Mouse (Mus musculus): ENCODE results near the gene Nmd3.

Nmd3 gene

DNA sequence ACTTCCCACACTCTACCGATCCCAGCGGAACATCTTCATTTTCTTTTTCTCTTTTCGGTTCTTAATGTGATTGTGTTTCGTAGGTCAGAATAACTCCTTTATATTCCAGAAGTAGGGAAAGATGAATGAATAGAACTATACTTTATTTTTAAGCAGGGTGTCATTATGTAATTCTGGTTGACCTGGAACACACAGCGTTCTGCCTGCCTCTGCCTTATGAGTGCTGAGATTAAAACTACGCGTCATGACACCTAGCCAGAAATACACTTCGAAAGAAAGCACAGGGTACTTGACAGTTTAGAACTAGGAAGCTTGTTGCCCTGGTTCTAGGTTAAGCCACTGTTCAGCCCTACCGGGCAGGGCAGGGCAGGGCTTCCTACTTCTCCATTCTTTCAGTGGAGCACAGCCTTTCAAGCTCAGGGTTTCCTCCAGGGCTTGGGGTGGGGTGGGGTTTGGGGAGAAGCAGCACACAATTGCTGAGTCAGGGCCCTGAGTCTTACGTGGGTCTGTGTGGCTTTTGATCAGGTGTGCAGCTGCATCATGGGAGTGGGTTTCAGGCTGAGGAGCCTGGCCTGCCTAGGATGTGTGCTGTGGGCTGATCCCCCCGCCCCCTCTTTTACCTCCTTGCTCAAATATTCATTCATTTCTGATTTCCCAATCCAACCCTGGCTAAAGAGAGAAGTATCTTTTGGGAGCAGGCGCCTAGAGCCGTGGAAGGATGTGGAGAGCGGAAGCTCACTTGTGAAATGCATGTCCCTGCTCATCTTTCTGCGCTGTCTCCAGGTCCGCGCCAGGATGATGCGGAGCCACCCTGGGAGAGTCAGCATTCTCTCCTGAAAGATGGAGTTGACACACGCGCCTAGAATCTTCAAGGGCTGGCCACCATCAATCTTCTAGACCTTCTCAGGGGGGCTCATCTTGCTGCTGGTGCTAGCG lies 42.1 kb downstream of the Nmd3 start:
- DNase-seq (ENCODE audit: low spot score in 2 of 2): no peak

DNA sequence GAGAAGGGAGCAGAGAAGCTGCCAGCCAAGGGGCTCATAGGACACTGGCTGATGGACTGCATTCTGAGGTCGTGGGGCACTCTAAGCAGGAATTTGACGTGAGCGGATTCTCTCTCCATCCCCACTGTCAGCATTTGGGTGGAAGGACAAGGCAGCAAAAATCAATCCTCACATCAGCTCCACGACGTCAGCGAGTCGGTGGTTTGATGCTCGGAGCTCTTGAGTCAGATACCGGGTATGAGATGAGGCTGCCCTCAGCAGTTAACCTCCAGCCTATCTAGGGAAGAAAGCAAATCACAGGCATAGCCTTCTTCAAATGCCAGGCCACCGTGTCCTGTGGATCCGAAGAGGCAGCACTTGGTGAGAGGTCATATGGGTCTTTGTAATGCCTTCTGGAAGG lies 43.4 kb downstream of the Nmd3 start:
- DNase-seq (ENCODE audit: low spot score in 2 of 2): no peak

DNA sequence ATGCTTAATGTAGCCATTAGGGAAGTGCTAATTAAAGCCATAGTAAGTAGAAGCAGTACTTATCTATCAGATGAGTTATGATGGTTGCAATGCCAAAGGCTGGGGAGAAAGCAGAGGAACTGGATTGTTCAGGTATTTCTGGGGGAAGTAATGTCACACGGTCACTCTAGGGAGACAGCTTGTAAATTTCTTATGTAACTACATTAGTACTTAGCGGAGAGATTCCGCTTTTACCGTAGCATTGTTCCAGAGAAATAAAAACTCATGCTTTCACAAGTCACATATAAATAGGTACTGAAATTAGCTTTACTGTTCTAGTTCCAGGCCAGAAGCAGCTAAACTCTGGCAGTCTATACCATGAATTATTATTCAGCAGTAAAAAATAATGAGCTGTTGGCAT lies 47.4 kb downstream of the Nmd3 start:
- DNase-seq (ENCODE audit: low spot score in 2 of 2): no peak

DNA sequence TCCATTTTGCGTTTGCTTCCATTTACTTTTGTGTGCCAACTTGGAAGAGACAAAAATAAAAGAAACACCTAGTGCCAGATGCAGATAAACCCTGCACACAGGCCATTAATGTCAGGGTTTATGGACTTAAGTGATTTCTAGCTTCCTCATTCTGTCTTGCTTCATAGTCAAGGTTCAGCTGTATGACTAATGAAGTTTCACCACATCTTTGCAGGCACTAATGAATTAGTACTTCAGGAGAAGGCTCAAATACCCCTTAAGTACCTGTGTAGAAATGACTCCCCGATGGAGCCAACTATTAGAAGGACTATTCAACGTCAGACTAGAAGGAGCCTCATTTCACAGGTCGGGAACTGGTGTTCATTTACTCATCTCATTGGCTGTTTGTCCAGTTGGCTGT lies 51.6 kb downstream of the Nmd3 start:
- no peak for DNase-seq (ENCODE audit: low spot score in 2 of 2)

DNA sequence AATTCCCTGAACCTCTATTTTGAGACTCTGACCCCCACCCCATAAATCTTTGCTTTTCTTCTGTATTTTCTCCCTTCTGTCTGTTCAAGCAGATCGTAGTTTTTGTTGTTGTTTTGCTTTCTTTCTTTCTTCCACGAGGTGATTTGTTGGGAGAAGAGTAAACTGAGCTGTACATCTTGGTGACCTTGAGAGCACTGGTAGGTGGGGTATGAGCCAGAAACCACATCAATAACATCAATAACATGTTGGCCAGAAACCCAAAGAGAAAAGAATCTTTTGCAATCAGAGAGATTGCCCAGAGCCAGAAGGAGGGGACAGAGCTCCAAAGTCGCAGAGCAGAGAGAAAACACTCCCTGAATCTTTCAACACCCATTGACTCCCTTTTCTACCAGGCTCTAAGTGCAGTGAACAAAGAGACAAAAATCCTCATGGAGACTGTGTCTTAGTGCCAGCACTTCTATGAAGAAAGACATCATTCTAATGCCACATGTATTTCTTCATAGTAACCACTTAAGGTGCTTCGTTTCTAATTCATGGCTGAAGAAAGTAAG lies 57.5 kb downstream of the Nmd3 start:
- no peak for DNase-seq (ENCODE audit: low spot score in 2 of 2)

DNA sequence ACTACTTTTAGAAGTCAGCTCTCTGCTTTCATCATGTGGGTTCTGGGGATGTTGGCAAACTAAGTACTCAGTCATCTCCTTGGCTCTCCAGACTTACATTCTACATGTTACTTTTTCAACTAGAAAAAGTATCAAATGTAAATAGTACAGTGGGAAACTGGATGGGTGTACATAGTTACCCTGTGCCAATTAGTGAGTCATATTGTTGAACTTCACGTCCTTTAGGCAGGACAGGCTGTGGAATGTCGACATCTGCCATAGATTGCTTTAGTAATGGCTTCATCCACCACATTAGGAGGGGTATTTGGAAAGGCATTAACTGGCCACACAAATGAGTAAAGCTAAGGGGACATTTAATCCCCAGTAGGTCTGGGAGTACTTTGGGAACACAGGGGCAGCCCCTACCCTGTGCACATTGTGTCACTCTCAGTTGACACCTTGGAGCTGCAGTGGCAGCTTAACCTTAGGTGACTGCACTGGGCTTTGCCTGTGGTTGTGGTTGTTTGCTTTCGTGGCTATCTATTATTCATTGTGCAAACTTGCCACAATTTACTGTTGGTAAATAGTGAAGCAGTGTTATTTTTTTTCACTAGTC lies 71.1 kb downstream of the Nmd3 start:
- no peak for DNase-seq (ENCODE audit: low spot score in 2 of 2)

DNA sequence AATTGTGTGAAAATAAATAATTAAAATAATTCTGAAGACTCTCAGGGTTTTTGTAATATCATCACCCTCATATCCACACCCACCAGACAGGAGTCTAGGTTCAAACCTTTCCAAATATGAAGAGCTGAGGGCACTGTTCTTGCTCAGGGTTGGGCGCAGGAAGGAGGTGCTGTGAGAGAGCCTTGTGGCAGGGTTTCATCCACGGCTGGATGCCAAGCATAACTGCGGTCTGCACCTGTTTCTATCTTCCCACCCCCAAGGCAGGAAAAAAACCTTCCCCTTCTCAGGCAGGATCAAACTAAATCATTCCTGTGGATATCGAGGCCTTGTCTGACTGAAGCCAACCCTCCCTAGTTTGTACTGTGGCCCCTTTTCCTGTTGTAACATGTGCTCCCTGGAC lies 75.7 kb downstream of the Nmd3 start:
- no peak for DNase-seq (ENCODE audit: low spot score in 2 of 2)

DNA sequence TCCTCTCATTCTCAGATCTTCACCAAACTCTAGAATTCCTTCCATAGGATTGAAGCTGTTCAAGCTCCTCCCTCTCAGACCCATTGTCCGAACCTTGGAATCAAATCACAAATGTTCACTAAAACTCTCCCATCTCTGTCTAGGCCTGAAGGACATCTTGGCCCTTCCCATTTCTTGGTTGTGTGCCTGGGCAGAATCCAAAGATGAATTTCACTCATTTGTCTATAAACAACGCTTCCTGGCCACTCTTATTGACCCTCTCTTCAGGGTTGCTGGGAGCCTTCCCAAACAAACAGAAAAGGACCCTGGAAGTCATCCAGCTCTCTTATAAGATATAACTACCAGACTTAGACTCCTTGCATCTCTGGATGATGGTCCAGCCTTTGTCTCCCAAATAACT lies 76.2 kb downstream of the Nmd3 start:
- DNase-seq (ENCODE audit: low spot score in 2 of 2): no peak

DNA sequence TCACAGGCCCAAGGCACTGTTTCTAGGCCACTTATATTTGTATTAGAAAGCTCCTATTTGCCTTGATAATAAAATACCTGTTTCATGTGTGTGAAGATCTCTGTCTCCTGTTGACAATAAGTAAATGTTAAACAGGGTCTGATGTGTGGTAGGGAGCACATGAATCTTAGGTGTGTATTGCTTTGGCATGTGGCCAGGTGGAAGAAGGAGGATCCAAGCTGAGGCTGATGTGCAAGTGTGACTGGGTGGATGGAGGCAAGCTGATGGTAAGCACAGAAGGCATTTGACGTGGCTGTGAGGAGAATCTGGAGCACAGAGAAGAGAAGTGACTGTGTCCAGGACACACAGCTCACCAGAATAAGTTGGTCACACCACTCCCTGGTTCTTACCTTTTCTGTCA lies 77.3 kb downstream of the Nmd3 start:
- DNase-seq (ENCODE audit: low spot score in 2 of 2): no peak

DNA sequence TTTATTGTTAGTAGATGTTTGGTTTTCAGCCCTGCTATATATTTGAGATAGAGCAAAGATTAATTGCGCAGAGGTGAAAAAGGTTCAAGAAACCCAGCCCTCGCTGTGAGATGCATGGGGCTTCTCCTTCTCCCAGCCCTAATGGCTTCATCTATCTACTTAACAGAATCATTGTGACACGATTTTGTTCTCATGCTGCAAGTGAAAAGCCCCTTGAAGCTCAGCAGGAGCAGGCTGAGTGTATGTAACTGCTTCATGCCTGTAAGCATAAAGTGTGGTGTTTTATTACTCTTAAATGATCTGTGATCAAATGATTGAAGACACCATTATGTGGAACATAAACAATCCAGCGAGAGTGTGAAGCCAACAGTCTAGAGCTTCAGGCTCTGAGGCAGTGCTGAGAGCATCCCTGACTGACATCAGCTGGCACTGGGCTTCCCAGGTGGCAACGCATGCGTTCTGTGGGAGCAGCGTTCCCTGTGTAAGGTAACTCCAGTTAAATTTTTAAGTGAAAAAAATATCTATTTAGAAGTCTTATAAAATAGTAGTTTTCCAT lies 79.1 kb downstream of the Nmd3 start:
- no peak for DNase-seq (ENCODE audit: low spot score in 2 of 2)

DNA sequence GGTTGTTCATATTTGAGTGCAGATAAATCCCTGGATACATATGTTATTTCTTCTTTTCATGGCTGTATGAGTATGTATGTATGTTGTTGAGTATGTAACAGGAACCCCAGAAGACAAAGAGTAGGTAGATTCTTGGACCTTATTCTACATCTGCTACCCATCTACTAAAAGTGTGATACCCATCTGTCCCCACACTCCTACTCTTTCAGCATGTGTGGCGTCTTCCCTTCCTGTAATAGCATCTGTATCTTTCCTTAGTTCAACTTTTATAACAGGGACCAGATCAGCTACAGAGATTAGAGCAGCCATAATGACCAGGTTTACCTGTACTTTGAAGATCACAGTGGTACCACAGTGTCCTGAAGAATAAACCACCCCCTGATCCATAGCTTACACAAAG lies 81.4 kb downstream of the Nmd3 start:
- DNase-seq (ENCODE audit: low spot score in 2 of 2): no peak
